Mouse (Mus musculus) hindbrain, embryonic 16.5 days (tissue): Measurements from ENCODE around the gene Lcmt1. TPM values are rescaled to one million over a fixed set of nuclear protein-coding genes. Genes with fewer than 3 reads are reported as not detected.
A peak's percentile ranks its signal among the peaks of the same experiment; 100 is the strongest.

Experiments used
- ATAC-seq: fragments of 200-750 bp; cut with Nextera tagmentation; 2 replicates; pipeline ENCODE4 v1.8.0; 2017; ENCODE audit warnings: moderate TSS enrichment, moderate library complexity
- H3K27ac ChIP-seq: fragments of 300-500 bp; sonication (generic); 2 replicates; pipeline ENCODE4 v1.5.1; 2014; ENCODE audit warnings: low read depth, mild to moderate bottlenecking, control low read depth, low read length, moderate library complexity
- H3K27me3 ChIP-seq: fragments of 300-500 bp; sonication (generic); replicated peaks from 2 replicates; pipeline ENCODE4 v1.6.1; 2014; ENCODE audit warnings: low read length; ENCODE audit not compliant: control insufficient read depth, insufficient read depth
- H3K36me3 ChIP-seq: fragments of 300-500 bp; sonication (generic); 2 replicates; pipeline ENCODE4 v1.6.1; 2014; ENCODE audit warnings: mild to moderate bottlenecking, low read length, moderate library complexity, mixed read lengths; ENCODE audit not compliant: control insufficient read depth, insufficient read depth
- H3K4me1 ChIP-seq: fragments of 300-500 bp; sonication (generic); 2 replicates; pipeline ENCODE4 v1.6.1; 2014; ENCODE audit warnings: low read depth, low read length; ENCODE audit not compliant: control insufficient read depth, insufficient read depth
- H3K4me2 ChIP-seq: fragments of 300-500 bp; sonication (generic); 2 replicates; pipeline ENCODE4 v1.6.1; 2014; ENCODE audit warnings: mild to moderate bottlenecking, low read length, control low read depth, moderate library complexity
- H3K4me3 ChIP-seq: fragments of 300-500 bp; sonication (generic); 2 replicates; pipeline ENCODE4 v1.5.1; 2014; ENCODE audit warnings: mild to moderate bottlenecking, low read length, control low read depth, moderate library complexity
- H3K9ac ChIP-seq: fragments of 300-500 bp; sonication (generic); 2 replicates; pipeline ENCODE4 v1.6.1; 2014; ENCODE audit warnings: low read depth, mild to moderate bottlenecking, control low read depth, low read length, moderate library complexity
- H3K9me3 ChIP-seq: fragments of 300-500 bp; sonication (generic); 2 replicates; pipeline ENCODE4 v1.6.1; 2014; ENCODE audit warnings: mild to moderate bottlenecking, low read length, moderate library complexity; ENCODE audit not compliant: control insufficient read depth
- WGBS: fragments of 180-500 bp; shearing (Covaris S2); extraction: QIAGEN DNeasy Blood & Tissue Kit; methylation state at CpG from one replicate; pipeline ENCODE4 v1.1.7; 2014; 5-methylcytosine and 5-hydroxymethylcytosine counted together
- polyA plus RNA-seq: library from polyadenylated mRNA; unstranded; fragments of >200 nt; fragmentation: Nextera tagmentation; extraction: Ambion mirVana; gene quantifications from 2 replicates; pipeline ENCODE4 v1.2.1, GENCODE M21; 2015

The Lcmt1 gene
- 104 and 112 TPM in 2 replicates for polyA plus RNA-seq

DNA sequence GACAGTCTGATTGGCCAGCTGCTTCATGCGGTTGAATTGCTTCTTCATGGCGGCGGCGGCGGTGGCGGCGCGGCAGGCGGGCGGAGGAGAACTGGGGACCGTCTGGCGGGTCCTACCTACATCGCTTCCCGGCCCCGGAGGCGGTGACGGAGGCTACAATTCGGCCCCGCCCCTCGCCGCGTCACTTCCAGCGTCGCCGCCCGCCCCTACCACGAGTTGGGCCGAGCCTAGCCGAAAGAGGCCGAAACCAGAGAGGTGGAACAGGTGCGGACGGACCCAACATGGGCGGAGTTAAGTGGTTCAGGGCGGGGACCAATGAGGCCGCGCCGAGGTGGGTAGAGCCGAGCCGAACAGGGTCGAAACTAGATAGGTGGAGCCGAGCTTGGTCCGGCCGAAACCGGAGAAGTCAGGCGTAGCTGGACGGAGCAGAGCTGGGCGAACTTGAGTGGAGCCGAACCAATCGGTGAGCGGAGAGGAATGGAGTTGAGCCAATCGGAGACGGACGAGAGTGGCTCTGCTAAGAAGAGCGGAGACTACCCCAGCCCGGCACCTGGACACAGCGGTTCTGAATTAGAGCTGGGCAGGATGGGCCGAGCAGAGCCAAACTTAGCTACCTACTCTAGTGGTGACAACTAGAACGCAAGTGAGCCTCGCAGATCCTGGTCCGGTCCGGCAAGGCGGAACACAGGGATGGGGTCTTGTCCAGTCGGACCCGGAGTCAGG, at the start of gene Lcmt1, which contains the start of gene Arhgap17:
Gene Lcmt1 (plus strand): TSS at position 26 of the 723 bp plus-strand sequence.
Gene Arhgap17 (minus strand): TSS at position 157 of the 723 bp plus-strand sequence.
- Histone ChIP-seq H3K4me2 (peak within 1 kb of the TSS; percentile 97), H3K9ac (peak within 1 kb of the TSS; percentile 85), H3K27ac (peak within 1 kb of the TSS; percentile 88), H3K27me3 (no peaks in the 10 kb centered on the region), H3K4me1 (peaks cover 26% of the 10 kb centered on the region), H3K4me3 (peak within 1 kb of the TSS; percentile 89), H3K9me3 (no peaks in the 10 kb centered on the region), H3K36me3 (no peaks in the 10 kb centered on the region)
- WGBS, result under 1% methylated on average over 64 of the region's 64 CpGs
- ATAC-seq, result peak; percentile 97

DNA sequence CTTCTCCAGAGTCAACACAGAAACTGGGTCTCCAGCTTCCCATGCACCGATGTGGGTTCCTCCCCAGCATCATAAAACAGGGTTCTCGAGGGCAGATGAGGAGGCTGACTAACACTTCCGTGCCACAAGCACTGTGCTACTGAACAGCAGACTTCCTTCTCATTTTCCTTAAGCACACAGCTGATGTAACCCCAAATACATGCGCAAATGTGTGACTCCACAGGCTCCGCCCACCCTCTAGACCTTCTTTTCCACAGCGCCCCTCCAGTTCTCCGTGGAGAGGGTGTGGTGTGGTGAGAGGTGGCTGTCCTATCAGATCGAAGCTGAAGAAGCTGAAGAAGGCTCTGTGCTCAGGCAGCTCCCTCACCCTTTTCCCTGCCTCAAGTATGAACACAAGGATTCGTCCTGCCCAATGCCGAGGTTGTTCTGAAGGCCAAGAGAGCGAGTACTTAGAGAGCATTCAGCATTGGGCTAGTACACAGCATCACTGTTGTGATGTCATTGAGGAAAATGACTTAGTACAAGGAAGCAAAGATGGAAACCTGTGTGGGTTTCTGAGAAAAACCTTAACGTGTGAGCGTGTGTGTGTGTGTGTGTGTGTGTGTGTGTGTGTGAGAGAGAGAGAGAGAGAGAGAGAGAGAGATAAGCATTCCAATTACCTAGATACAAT, 47.0 kb upstream of the Lcmt1 start:
- no peak overlapping the region for H3K27ac ChIP-seq
- no peak overlapping the region for H3K4me2 ChIP-seq
- H3K36me3 ChIP-seq, result peaks cover 17% of the 10 kb centered on the region
- H3K4me3 ChIP-seq, result no peak overlapping the region
- no peaks in the 10 kb centered on the region for H3K4me1 ChIP-seq
- no peaks in the 10 kb centered on the region for H3K9me3 ChIP-seq
- H3K27me3 ChIP-seq, result no peaks in the 10 kb centered on the region
- no peak overlapping the region for H3K9ac ChIP-seq
- no peak for ATAC-seq
- 89% methylated on average over 13 of the region's 13 CpGs for WGBS

DNA sequence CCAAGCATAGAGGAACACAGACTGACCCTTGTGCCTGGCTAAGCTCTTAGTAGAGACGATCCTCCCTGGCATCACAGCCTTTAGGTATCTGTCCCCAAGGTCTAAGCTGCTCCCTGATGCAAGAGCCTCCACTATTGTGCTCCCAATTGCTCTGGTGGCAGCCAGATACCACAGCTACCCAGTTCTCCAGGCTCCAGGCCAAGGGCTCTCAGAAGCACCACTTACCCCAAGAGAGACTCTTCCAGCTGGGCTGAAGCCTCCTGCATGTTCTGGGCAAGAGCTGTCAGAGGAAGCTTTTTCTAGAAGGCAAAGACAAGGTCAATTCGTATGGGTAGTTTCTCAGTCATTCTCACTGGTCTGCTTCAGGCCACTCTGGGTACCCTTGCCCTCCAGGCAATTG, 46.2 kb upstream of the Lcmt1 start:
- WGBS, result 90% methylated on average over 2 of the region's 2 CpGs
- no peak overlapping the region for H3K4me2 ChIP-seq
- no peak overlapping the region for H3K9ac ChIP-seq
- no peak for ATAC-seq
- no peak overlapping the region for H3K4me3 ChIP-seq
- H3K27ac ChIP-seq, result no peak overlapping the region
- H3K9me3 ChIP-seq, result no peaks in the 10 kb centered on the region
- H3K27me3 ChIP-seq, result no peaks in the 10 kb centered on the region
- H3K4me1 ChIP-seq, result 0 out of 2 replicates have a peak, but pooled peaks cover 2% of the 10 kb centered on the region
- peaks cover 17% of the 10 kb centered on the region for H3K36me3 ChIP-seq

GRCm38 (mm10) chr7:123324105-123324504, 45.5 kb upstream of the Lcmt1 start:
- no peak overlapping the region for H3K4me3 ChIP-seq
- H3K36me3 ChIP-seq, result peaks cover 17% of the 10 kb centered on the region
- H3K27me3 ChIP-seq, result no peaks in the 10 kb centered on the region

DNA sequence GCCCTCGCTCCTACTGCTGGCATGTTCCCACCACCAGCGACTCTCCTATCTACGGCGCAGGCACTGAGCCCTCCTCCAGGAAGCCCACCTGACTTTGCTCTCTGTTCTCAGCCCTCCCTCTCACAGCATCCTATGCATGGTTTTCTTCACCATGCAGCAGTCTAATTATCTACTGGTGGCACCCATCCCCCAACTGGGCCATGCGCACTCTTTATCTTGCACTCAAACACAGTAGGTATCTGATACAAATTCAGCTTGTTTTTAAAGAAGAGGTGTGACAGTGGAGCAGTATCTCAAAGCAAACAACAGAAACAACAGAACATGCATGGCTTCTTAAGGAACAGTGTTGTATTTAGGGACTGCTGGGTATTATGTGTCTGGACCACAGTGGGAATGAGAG, 43.5 kb upstream of the Lcmt1 start:
- 85% methylated on average over 5 of the region's 5 CpGs for WGBS
- H3K9me3 ChIP-seq, result no peaks in the 10 kb centered on the region
- no peak for ATAC-seq

More at GRCm38 (mm10) chr7:123324105-123324504, 45.5 kb upstream of the Lcmt1 start:
- Histone ChIP-seq H3K27ac (no peak overlapping the region), H3K9ac (no peak overlapping the region), H3K9me3 (no peaks in the 10 kb centered on the region), H3K4me2 (no peak overlapping the region), H3K4me1 (0 out of 2 replicates have a peak, but pooled peaks cover 2% of the 10 kb centered on the region)
- whole genome bisulfite sequencing, result 95% methylated on average over 1 of the region's 1 CpGs
- no peak for ATAC-seq

DNA sequence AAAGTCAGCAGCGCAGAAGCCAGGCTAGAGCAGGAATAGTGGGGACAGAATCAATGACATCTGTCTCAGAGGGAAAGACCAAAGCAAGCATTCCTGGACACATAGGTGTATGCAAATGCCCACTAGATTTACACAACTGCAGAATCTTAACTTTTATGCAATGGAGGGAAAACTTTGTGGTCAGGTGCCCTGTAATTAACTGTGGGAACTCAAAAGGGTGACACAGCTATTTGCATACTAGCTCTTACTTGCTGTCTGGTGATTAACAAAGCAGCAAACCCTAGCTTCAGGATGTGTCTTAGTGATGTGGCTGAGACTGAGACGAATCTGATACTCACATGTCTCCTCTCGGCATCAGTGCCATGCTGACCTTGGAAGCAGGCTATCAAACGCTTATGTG, 42.7 kb upstream of the Lcmt1 start:
- peaks cover 8% of the 10 kb centered on the region for H3K36me3 ChIP-seq
- H3K4me1 ChIP-seq, result 0 out of 2 replicates have a peak, but pooled peaks cover 2% of the 10 kb centered on the region
- H3K4me2 ChIP-seq, result no peak overlapping the region
- H3K4me3 ChIP-seq, result no peak overlapping the region
- H3K27me3 ChIP-seq, result no peaks in the 10 kb centered on the region
- no peak overlapping the region for H3K27ac ChIP-seq
- no peak overlapping the region for H3K9ac ChIP-seq
- ATAC-seq, result no peak
- 78% methylated on average over 4 of the region's 4 CpGs for WGBS
- no peaks in the 10 kb centered on the region for H3K9me3 ChIP-seq

More for the DNA sequence above, 43.5 kb upstream of the Lcmt1 start:
- Histone ChIP-seq H3K27ac (no peak overlapping the region), H3K27me3 (no peaks in the 10 kb centered on the region), H3K9ac (no peak overlapping the region), H3K4me2 (no peak overlapping the region), H3K4me3 (no peak overlapping the region), H3K4me1 (0 out of 2 replicates have a peak, but pooled peaks cover 2% of the 10 kb centered on the region), H3K36me3 (peaks cover 14% of the 10 kb centered on the region)

GRCm38 (mm10) chr7:123327909-123328308, 41.7 kb upstream of the Lcmt1 start:
- no peak for ATAC-seq
- Histone ChIP-seq H3K4me1 (0 out of 2 replicates have a peak, but pooled peaks cover 2% of the 10 kb centered on the region), H3K36me3 (peaks cover 8% of the 10 kb centered on the region), H3K9ac (no peak overlapping the region), H3K27me3 (no peaks in the 10 kb centered on the region), H3K27ac (no peak overlapping the region), H3K4me2 (no peak overlapping the region), H3K9me3 (no peaks in the 10 kb centered on the region), H3K4me3 (no peak overlapping the region)
- WGBS, result 79% methylated on average over 4 of the region's 4 CpGs

DNA sequence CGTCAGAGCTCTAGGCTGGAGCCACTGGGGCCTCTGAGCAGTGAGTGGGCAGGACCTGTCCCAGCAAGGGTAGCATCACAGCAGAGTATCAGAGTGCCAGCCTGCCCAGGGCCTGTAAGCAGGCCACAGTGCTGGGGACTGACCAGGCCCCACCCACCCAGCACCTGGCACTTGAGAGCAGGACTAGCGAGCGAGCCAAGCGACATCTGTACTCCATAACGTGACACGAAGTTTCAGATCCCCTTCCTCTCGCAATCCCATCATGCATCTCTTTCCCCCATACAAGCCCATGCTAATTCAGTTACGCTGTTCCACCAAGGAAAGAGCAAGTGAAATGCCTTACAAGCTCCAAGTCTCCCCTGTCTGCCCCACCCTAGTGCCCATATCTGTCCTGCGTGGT, 39.1 kb upstream of the Lcmt1 start:
- H3K4me2 ChIP-seq, result no peak overlapping the region
- H3K9ac ChIP-seq, result no peak overlapping the region
- no peaks in the 10 kb centered on the region for H3K27me3 ChIP-seq
- H3K27ac ChIP-seq, result no peak overlapping the region
- H3K4me1 ChIP-seq, result 0 out of 2 replicates have a peak, but pooled peaks cover 2% of the 10 kb centered on the region
- 0 out of 2 replicates have a peak, but pooled peaks cover 1% of the 10 kb centered on the region for H3K36me3 ChIP-seq
- no peak overlapping the region for H3K4me3 ChIP-seq
- 79% methylated on average over 9 of the region's 9 CpGs for WGBS
- no peaks in the 10 kb centered on the region for H3K9me3 ChIP-seq
- ATAC-seq, result no peak

- Histone ChIP-seq H3K4me3 (no peak overlapping the region), H3K36me3 (no peaks in the 10 kb centered on the region), H3K27me3 (no peaks in the 10 kb centered on the region), H3K9ac (no peak overlapping the region), H3K9me3 (no peaks in the 10 kb centered on the region), H3K4me2 (no peak overlapping the region), H3K4me1 (no peaks in the 10 kb centered on the region; the same call in 1 of the 2 replicates), H3K27ac (no peak overlapping the region)
- ATAC-seq, result no peak
- 71% methylated on average over 1 of the region's 1 CpGs for WGBS
Observed at GRCm38 (mm10) chr7:123336322-123336721, 33.3 kb upstream of the Lcmt1 start.
